Mouse (Mus musculus) left cerebral cortex, adult 11 months (tissue): Measurements from ENCODE around the gene Hist1h3e.
"Not testable (repeated sequence)": the region's sequence is repeated elsewhere in the genome, so short reads cannot be mapped to it uniquely, and the experiment has no call there.

ENCODE experiments used
- DNase-seq: peaks from one replicate; pipeline ENCODE4 v3.0.0; 2022; ENCODE audit warnings: low spot score

Hist1h3e gene

GRCm38 (mm10) chr13:23561883-23562659 lies at the start of gene Hist1h3e:
Gene Hist1h3e, minus strand, starts transcription at chr13:23562369.
- DNase-seq, result peak; percentile 95

- DNase-seq, result no peak
Measured at GRCm38 (mm10) chr13:23611638-23612037, 49.5 kb upstream of the Hist1h3e start.

DNA sequence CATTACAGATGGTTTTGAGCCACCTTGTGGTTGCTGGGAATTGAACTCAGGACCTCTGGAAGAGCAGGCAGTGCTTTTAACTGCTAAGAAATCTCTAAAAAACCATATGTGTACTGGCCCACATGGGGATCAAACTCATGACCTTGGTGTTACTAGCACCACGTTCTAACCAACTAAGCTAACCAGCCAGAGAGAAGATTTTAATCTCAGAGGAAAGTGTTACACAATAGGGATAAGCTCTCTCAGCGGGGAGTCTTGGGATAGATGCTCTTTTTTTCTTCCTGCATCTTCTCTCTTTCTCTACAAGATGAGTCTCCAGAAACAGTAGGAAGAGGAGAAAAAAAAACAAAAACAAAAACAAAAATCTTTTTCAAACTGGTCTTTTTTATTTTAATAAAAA lies 48.2 kb upstream of the Hist1h3e start:
- DNase-seq, result no peak

DNA sequence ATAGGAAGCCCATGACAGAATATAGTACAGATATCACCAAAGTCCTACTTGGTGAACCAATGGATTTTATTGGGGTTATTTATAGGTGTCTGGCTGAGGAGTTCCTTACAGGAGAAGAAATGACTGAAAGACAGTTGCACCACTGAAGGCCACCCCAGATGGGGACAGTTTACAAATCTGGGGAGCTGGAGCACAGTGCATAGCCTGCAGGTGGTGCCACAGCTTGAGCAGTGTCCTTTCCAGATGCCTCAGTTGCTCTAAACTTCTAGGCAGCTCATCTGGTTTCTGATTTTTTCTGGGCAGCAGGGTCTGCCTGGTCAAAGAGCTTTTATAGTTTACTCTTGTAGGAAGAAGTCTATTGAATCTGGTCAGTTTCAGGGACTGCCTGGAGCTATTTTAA lies 47.7 kb upstream of the Hist1h3e start:
- no peak for DNase-seq

DNA sequence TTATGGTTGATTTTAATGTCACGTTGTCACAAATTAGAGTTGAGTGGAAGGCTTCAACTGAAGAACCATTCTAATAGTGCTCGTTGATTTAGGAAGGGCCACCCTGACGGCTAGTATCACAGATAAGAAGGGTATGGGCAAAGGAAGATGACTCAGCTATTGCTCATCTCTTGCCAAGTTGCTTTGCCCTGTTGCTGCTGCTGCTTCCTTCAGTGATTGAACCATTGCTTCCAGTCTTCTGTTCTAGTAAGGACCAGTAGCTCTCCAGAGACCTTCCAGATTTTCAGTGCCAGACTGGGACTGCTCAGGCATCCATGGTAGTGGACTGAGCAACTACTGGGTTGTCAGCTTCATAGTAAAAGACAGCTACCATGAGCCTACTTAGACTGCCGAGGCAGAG lies 47.0 kb upstream of the Hist1h3e start:
- no peak for DNase-seq

DNA sequence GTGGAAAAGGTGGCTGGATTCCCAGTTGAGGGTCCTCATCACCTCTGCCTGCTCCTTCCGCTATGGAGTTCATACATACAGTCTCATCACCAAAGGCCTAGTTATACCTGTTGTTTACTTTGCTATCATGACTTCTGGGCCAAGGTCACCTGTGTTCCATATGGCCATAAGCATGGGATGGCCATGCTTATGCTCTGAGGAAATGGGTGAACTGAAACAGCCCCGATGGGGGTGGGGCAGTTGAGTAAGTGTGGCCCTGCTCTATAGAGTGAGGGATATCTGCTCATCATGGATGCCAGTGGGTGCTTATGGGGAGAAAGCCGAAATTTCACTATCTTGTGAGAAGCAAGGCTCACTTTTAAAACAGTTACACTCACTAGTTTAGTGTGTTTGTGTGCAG lies 42.9 kb upstream of the Hist1h3e start:
- DNase-seq, result no peak

DNA sequence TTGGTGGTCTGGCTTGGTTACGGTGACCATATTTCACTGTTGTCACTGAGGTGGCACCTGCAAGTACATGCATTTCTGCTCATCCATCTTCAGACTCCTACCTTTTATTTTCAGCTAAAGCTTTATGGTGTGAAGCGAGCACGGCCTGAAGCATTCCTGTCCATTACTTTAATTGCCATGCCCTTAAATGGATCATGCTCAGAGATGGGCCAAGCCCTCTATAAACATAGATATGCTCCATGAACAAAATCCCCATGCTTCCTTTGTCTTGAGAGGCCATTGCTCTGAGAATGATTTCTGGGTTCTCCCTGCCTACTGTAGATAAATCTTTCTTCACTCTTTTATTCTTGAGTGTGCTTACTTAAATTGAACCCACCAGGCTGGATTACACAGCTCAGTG lies 42.3 kb upstream of the Hist1h3e start:
- no peak for DNase-seq

DNA sequence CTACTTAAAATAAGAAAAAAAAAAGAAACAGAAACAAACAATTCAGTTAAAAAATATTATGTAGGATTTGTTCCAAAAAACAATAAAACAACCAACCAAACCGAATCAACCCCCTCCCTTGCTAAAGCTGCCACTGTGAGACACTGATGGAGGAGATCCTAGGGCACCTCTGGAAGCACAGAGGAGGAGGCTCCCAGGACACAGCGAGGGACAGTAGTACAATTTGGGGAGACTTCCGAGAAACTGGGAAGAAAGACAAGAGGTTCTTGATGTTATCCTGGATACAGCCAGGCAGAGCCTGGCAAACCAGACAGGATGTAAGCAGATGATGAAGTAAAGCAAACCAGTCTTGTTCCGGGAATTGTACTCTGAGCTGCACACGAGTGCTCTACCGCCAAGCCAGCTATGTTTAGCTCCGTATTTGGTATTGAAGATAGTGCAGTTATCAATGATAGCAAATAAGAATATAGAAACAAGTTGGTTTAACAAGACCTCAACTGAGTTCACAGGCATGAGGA lies 41.1 kb upstream of the Hist1h3e start:
- no peak for DNase-seq

- no peak for DNase-seq
Measured at GRCm38 (mm10) chr13:23597957-23598356, 35.8 kb upstream of the Hist1h3e start.

- DNase-seq, result no peak
Measured at GRCm38 (mm10) chr13:23595622-23596372, 33.6 kb upstream of the Hist1h3e start.

DNA sequence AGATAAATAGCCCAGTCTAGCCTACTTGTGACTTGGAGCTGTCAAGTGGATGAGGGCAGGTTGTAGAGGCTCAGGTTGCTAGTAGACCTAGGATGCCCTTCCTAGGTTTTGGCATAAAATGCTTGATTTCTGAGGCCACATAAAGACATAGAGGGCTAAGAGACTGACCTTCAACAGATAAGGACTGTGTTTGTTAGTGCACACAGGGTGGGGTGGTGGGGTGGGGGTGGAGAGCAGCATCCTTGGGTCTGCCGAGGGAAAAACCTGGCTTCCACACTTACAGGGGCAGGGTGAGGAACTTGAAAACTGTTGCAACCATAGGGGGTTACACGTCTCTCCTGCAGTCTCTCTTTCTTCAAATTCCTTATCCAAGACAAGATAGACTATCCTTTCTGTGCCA lies 33.0 kb upstream of the Hist1h3e start:
- no peak for DNase-seq

GRCm38 (mm10) chr13:23593051-23593770 lies 31.0 kb upstream of the Hist1h3e start:
- no peak for DNase-seq

DNA sequence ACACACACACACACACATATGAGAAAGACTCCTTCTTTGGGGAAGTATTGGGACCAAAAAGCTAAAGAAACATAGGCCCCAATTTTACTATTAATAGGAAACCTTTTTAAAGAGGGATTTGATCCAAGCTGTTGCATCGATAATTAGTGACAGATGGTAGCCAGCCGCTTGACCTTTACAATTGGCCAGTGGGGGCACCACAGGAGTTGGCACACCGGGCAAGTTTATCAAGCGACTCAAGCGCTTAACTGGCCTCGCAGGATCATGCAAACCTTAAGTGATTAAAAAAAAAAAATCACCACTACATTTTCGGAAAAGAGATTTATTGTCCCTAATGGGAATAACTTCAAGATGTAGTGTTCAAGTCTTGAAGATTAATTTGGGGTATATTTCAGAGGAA lies 30.4 kb upstream of the Hist1h3e start:
- DNase-seq, result no peak

- DNase-seq, result not testable (repeated sequence)
Measured at GRCm38 (mm10) chr13:23591886-23592285, 29.7 kb upstream of the Hist1h3e start.

DNA sequence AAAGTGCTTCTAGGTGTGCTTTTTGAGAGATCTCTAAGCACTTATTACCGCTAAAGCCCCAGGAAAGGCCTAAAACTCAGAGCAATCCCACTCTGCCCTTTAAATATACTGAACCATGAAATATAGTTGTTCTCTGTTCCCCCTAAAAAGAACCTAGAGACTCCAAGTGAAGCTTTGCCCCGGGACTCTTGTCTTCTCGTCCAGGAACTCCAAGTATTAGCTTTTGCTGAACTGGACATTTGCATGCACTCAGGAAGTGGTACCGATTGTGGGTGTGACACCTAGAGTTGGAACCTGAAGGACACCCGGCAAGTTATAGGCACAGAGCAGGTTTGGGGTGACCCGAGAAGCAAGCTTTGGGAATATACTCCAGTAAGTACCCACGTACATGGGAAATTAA lies 29.0 kb upstream of the Hist1h3e start:
- DNase-seq, result no peak

- DNase-seq, result no peak
Measured at GRCm38 (mm10) chr13:23586940-23587225, 24.7 kb upstream of the Hist1h3e start.

DNA sequence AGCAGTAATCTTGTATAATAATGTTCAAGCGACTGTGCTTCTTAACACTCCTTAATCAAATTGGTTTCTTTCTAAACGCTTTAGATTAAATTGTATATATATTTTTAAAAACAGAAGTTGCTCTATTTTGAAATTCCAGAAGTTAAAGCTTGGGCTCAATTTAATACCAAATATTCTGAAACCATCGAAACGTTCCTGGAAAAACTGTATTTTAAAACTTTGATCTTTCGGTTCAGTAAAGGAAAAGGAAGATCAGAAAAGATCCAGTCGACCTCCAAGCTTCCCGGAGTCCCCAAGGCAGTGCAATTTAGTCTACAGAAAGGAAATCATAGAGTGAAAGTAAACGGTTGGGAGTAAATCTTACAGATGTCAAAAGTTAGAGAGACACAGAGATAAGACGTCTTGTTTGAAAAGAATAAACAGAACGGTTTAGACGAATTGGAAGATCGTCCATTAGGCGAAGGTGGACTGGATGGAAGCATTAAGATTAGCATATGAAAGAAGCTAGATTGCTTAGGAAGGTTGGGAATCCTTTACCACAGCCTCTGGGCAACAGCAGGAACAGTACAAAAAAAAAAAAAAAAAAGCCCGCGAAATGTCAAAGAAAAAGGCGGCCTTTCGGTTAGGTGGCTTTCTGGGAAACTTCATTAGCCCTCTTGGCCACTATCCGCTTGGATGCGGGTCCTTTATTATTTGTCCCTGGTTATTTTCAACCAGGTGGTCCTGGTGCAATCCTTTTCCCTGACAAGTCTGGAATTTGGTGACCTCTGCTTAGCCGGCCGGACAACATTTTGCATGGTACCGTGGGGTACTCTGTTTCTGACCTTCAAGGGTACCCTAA lies 24.1 kb upstream of the Hist1h3e start:
- no peak for DNase-seq

DNA sequence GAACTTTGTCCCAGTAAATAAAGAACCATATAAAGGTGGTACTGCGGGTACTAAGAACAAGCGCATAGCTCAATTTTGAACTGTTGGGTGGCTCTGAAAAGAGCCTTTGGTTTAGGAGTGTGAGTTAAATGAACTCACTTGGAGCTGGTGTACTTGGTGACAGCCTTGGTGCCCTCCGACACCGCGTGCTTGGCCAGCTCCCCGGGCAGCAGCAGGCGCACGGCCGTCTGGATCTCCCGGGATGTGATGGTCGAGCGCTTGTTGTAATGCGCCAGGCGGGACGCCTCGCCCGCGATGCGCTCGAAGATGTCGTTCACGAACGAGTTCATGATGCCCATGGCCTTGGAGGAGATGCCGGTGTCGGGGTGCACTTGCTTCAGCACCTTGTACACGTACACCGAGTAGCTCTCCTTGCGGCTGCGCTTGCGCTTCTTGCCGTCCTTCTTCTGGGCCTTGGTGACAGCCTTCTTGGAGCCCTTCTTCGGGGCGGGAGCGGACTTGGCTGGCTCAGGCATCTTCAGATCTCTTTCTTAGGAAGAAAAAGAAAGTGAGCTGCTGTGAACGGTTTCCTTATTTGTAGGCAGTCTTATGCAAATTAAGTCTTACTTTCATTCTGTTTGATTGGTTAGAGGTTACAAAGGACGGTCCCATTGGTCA lies 23.4 kb upstream of the Hist1h3e start:
- DNase-seq, result peak; percentile 85

DNA sequence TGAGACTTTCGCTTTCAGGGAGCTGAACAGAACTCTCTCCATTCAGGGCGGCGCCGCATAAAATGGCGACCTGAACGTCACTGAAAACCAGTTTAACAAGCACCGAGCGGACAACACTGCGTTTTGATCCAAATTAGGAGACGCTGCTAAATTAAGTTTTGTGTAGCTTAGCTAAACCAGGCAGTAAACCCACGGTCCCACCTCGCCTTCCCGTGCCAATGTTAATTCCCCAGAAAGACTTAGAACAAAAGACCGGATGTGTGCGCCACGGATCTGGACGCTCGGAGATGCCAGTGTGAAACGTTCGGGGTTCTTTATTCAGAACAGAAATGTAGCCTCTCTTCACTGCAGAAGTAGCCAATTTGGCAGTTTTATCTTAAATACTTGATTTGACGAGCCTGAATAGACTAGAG lies 22.9 kb upstream of the Hist1h3e start:
- no peak for DNase-seq

- DNase-seq, result no peak
Measured at GRCm38 (mm10) chr13:23584331-23584730, 22.2 kb upstream of the Hist1h3e start.

DNA sequence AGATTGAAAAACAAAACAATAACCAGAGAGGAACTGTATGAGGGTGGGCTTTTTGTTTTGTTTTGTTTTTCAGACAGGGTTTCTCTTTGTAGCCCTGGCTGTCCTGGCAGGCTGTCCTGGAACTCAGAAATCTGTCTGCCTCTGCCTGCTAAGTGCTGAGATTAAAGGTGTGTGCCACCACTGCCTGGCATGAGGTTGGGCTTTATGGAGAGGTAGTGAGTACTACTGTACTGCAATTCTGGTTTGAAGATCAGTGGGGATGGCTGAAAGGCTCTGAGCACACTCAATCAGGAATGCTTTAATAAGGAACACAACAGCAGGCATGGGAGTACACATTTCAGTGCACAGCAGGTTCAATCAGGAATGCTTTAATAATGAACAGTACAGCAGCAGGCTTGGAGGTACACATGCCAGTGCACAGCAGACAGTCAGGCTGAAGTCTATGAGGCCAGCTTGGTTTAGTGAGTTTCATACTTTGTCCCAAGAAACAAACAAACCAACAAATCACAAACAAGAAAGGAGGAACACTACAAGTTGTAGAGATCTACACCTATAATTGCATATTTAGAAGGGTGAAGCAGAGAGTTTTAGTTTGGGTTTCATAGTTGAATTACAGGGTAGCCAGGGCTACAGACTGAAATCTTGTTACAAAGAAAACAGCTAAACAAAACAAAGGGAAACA lies 21.4 kb upstream of the Hist1h3e start:
- DNase-seq, result no peak
